Mouse (Mus musculus) kidney, adult 9 months (tissue): ENCODE results near the gene Tnfsf15.
A peak's percentile ranks its signal among the peaks of the same experiment; 100 is the strongest.

Experiments used
- DNase-seq: peaks from one replicate; pipeline ENCODE4 v3.0.0; 2022

The Tnfsf15 gene

DNA sequence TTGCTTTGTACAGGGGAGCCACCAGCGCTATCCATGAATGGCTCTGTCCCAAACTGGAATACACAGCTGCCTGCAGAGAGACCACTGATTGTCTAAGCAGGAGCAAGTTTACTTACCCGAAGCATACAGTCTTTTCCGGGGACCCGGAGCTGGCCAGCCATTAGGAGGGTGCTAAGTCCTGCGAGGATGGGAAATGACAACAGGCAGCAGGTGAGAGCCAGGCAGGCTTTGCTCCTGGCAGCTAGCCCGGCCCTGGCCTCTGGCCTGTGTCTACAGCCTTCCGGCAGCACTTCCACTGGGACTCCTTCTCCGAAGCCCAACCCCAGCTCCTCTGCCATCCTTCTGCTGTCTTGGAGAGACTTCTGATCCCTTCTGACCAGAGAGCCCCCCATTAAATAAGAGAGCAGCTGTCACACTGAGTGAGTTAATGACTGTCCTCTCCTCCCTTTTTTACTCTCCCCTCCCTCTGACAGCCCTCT is at the start of gene Tnfsf15:
Gene Tnfsf15 (minus strand): TSS at position 421 of the 479 bp plus-strand sequence.
- DNase-seq: peak; percentile 92

DNA sequence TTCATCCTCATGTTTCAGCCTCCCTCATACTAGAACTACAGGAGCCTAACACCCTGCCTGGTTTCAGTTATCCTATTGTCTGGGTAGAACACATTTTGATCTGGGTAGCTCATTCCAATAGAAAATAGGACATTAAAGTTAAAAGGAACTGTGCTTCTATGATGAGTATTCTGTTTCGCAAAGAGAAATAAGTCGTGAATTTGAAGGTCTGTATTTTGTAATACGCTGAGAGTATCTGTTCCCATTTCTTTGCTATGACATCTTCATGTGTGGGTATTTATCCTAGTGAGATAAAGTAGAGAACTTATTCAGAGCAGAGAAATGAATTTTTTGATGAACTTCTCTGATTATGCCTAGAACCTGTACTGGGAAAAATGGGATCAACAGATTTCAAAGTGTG is 47.4 kb upstream of the Tnfsf15 start:
- DNase-seq: no peak

- DNase-seq: no peak
These were observed 40.6 kb upstream of the Tnfsf15 start for GRCm38 (mm10) chr4:63785466-63785865.

DNA sequence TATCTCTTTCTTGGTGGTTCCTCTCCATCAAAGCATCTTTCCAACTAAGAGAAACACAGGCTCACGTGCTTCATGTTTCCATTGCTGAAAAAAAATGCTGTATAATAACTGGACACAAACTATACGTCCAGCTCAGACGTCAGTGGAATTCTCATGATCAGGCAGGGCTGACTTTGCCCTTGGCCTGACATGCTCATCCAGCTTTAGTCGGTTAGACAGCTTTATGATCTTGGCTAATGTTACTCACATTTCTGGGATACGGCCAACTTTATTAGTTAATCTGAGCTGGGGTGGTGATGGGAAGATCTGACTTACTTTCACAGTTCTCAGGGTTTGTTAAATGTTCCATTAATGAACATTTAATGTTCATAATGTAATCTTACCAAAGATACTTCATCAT is 38.9 kb upstream of the Tnfsf15 start:
- no peak for DNase-seq

DNA sequence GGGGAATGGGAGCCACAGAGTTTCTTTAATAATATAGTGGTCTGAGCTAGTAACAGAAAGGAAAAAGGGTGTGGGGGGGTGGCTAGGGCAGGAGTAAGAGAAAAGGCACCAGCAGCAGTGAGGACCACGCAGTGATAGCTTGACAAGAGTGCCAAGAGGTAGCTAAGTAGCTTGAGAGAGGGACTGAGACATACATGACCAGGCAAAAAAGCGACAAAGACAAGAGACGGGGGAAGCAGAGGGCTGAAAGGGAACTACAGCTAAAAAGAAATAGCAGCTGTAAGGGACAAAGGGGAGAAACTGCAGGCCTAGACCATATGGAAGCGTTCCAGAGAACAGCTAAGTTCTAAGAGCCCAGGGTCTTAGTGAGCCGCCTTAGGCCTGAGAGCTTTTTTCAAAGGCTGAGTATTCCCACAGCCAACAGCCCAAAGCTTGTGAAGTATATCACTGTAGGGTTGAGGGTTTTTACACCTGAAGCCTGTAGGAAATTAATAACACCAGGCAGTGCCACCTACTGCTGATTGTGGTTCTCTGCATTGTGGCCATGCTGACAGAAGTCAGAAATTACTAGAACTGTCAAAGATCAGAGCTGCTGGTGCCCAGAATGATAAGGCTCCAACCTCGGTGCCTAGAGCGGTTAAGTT is 38.2 kb upstream of the Tnfsf15 start:
- peak; percentile 25 for DNase-seq

GRCm38 (mm10) chr4:63777223-63777622 is 32.3 kb upstream of the Tnfsf15 start:
- DNase-seq: no peak

DNA sequence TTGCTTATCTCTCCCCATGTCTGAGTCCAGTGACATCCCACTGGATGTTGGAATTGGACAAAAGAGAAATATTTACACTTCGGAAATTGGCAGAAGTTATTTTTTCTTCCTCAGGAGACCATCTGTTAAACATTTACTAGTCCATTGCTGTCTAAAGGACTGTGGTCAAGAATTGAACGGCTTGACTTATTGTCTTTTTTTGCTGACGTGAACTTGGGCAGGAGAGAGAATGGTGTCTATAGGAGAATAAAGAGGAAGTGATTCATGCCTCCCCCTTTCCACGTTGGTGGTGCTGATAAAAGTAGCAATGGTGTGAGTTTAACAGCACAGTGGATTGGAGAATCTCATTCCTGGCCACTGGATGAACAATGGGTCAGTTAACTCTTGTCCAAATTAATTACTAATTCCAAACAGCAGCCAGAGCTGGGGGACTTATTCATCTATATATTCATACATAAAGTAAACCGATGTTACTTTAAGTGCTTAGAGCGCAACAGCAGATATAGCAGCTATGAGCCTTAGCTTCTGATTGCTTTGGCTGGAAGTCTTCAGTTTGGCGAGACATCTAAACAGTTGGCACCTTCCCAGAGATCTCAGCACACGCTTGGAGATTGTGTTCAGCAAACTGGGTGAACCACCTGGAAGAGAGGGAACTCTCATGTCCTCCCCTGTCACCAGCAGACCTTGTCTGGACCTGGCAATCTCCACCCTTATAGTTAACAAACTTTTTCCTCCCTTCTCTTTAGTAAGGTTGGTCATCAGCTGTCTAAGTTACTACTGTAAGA is 28.6 kb upstream of the Tnfsf15 start:
- DNase-seq: no peak

DNA sequence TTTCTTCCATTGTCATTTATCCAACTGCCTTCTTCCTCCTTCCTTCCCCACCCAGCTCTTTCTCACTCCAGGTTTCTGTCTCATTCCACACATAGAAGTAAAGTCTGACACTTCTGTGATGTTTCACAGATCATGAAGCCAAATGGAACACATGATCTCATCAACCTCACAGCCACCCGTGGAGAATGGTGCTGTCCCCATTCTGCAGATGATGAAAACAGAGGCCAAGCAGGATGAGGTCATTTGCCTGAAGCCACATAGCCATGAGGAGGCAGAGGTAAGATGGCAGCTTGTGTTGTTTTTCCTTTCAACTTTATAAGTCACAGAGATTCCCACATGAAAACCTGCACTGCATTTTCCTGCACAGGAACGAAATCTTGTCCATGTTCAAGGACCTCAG is 27.6 kb upstream of the Tnfsf15 start:
- no peak for DNase-seq

DNA sequence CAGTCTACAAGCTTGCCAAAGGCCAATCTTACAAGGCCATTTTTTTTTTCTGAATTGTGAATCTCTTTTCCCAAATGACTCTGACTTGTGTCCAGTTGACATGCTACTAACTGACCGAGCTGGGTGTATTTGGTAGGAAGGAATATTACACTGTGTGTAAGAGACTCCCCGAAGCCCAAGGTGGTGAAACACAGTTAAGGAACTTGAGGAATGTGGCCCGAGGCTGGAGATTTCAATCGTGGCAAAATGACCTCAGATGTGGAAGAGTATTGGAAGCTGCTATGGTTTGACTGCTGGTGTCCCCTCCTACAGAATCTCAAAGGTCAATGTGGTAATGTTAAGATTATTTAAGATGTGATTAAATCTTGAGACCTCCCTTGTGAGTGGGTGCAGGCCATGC is 26.4 kb upstream of the Tnfsf15 start:
- no peak for DNase-seq

- no peak for DNase-seq
These were observed 24.2 kb upstream of the Tnfsf15 start for GRCm38 (mm10) chr4:63769161-63769560.

GRCm38 (mm10) chr4:63765050-63765449 is 20.1 kb upstream of the Tnfsf15 start:
- DNase-seq: no peak

- DNase-seq: no peak
These were observed 15.0 kb upstream of the Tnfsf15 start for GRCm38 (mm10) chr4:63759931-63760330.

DNA sequence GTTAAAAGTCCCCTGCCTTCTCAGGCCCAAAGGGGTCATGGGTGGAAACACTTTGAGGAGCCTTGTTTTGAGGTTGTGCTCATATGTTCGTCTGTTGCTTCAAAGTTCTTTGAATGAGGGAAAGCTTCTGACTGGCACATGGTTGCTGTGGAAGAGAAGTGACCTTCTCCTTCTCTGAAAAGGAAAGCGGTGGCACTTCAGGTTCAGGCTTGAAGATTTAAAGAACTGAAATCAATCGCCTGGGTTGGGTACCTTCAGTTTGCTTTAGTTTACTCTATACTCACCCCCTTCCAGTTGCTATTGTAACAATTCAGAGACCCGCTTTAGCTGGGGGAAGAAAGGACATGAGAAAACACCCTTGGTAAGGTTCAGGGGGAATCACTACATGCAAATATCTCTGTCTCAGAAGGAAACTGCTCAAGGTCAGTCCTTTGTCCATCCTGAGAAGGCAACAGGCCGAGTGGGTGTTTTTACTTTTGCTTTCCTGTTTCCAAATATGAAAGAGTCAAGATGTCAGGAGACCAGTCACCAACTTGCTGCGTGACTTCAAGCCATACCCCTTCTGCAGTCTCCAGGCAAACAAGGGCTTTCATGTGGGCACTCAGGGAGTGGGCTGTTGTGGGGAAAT is 12.7 kb upstream of the Tnfsf15 start:
- DNase-seq: no peak

- DNase-seq: no peak
These were observed 11.2 kb upstream of the Tnfsf15 start for GRCm38 (mm10) chr4:63756072-63756471.

GRCm38 (mm10) chr4:63754467-63755020 is 9.6 kb upstream of the Tnfsf15 start:
- peak; percentile 73 for DNase-seq

- DNase-seq: no peak
These were observed 8.9 kb upstream of the Tnfsf15 start for GRCm38 (mm10) chr4:63753855-63754254.

DNA sequence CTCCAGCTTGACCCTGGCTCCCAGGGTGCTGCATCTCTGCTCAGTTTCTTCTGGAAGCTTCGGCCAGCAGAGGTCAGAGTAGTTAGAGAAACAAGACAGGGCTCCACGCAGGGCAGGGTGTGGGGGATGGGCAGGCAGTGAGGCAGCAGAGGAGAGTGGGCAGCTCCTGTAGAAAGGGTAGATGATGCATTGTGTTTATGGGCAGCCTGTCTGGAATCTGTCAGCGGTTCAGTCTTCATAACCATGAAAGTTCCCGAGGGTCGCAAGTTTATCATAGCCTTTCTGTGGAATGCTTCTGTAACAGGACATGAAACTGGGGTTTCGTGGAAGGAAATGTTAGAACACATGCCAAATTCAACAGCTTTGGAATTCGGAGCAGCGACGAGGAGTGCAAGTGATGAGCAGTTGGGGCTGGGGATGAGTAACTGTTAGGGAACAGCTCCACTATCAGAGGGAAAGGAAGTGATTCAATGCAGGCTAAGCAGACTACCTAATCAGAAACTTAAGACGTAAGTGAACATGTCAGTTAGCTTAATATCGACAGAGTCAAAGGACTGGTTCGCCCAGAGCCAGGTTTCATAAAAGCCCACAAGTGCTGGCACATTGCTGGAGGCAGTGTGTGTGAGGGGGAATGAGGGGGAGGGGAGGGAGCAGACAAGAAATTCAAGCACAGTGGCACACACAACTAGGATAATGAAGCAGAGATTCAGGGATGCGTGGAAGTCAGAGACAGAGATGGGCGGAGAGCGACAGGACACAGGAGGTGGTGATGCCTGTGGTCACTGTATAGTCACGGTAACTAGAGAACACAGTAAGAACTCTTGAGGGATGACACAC is 8.0 kb upstream of the Tnfsf15 start:
- DNase-seq: peak; percentile 59

GRCm38 (mm10) chr4:63748061-63748730 is 3.3 kb upstream of the Tnfsf15 start:
- DNase-seq: no peak

DNA sequence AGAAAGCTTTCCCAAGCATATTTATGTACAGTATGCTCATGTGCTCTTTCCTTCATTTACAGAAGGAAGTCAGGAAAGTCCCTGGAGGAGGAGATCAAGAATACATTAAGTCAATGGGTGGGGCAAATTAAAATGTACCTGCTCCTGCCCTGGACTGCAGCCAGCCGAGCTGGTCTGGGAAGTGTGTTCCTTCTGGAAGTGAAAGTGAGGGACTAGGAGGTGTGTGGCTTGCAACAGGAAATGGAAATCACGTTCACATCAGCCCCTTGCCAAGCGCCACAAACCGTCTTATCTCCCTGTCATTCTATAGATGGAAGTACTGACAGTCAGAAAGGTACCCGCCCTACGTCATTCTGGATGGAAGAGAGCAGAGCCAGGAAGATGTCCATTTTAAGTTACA is 358 bp upstream of the Tnfsf15 start:
- DNase-seq: peak; percentile 68

- peak; percentile 93 for DNase-seq
These were observed 1.3 kb downstream of the Tnfsf15 start for GRCm38 (mm10) chr4:63743660-63744059.

GRCm38 (mm10) chr4:63742763-63743371 is 2.0 kb downstream of the Tnfsf15 start:
- DNase-seq: no peak

DNA sequence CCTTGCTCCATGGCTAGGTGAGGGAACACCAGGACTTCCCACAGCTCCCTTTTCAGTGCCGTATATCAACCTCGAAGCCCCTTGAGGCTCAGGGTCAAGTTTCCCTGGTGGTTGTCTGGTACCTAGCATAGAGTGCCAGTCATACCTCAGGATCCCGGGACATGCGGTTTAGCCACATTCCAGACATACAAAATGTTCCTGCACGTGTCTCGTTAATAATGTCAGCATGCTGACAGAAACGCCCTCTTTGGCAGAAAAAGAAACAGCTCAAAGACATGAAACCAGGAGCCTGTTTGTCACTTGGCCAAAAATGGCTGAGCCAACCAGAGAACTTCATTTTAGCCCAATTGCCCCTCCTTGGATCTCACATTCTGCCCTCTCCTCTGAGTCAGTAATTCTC is 2.8 kb downstream of the Tnfsf15 start:
- peak; percentile 84 for DNase-seq
